Mouse (Mus musculus) thymus, postnatal 10 days (tissue): Measurements from ENCODE around the gene Grk3.

ENCODE experiments used
- DNase-seq, 2 experiments: peaks; one replicate each; pipeline ENCODE4 v3.0.0; 2021; ENCODE audit warnings: low spot score in 2 of 2

Gene Grk3

GRCm38 (mm10) chr5:113009183-113009820, 6.3 kb downstream of the Grk3 start:
- no peak for DNase-seq

DNA sequence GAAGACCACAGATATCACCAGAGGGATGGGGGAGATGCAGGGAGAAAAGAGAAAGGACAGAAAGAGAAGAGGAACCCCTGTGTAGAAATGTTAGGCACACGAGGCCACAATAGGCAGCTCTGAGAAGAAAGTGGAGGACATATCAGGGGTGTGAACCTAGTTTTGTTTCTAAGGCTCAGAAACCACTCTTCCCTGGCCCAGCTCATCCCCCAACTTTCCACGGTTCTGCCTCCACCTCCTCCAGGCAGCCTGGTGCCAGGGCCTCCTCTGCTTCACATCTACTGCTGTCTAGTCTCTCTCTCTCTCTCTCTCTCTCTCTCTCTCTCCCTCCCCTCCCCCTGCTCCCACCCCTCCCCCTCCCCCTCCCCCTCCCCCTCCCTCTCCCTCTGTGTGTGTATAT, 7.1 kb downstream of the Grk3 start:
- DNase-seq, result no peak

DNA sequence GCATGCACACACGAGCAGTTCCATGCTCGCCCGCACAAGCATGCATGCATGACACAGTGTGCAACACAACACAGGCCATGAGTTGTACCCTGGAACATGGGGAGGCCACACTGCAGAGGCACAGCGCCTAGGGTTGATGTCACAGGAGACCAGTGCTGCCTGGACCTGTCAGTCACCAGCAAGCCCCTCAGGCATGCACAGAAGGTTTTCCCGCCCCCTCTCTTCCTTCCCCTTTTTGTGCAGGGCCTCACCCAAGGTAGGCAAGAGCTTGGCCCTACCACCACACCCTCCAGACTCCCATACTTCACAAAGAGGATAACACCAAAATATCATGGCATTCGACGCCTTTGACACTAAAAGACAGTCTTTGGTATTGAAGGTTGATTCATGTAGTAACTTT, 8.6 kb downstream of the Grk3 start:
- DNase-seq, result no peak

- no peak for DNase-seq
Measured at GRCm38 (mm10) chr5:113005941-113006391, 9.6 kb downstream of the Grk3 start.

GRCm38 (mm10) chr5:113002821-113003380, 12.7 kb downstream of the Grk3 start:
- DNase-seq, result no peak

DNA sequence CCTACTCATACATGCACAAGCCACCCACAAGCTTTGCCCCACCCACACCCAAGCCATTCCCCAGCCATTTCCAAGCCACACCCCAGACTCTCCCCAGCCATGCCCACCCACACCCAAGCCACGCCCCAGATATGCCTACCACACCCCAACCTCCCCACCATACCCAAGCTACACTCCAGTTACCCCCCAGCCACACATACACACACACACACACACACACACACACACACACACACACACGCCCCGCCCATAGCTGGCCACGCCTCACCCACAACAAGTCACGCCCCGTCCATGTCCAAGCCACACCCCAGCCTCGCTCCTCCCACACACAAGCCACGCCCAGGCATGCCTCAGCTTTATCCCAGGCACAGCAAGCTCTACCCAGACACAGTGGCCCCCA, 16.4 kb downstream of the Grk3 start:
- no peak for DNase-seq

GRCm38 (mm10) chr5:112997516-112998186, 17.9 kb downstream of the Grk3 start:
- DNase-seq, result no peak

GRCm38 (mm10) chr5:112991245-112991644, 24.3 kb downstream of the Grk3 start:
- no peak for DNase-seq

DNA sequence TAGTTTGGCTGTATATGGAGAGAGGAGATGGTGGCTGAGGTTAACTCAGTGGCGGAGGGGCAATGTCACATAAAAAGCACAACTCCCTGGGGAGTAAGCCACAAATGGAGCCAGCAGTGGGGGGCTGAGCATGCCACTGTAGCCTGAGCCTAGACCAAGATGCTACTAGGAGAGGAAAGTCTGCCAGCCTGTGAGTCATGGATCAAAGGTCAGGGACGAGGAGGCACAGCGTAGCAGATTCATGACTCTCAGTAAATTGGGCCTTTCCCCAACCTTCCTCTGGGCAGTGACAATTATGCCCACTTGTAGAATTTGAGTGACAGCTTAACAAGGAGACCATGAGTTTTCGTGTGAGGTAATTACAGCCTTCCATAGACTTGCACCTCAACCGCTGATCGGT, 33.7 kb downstream of the Grk3 start:
- no peak for DNase-seq

GRCm38 (mm10) chr5:112979710-112980109, 35.9 kb downstream of the Grk3 start:
- DNase-seq, result no peak

- DNase-seq, result no peak
Measured at GRCm38 (mm10) chr5:112979195-112979594, 36.4 kb downstream of the Grk3 start.

- DNase-seq, result no peak
Measured at GRCm38 (mm10) chr5:112977089-112977488, 38.5 kb downstream of the Grk3 start.

GRCm38 (mm10) chr5:112973596-112973995, 42.0 kb downstream of the Grk3 start:
- DNase-seq, result no peak

GRCm38 (mm10) chr5:112972297-112972696, 43.3 kb downstream of the Grk3 start:
- DNase-seq, result no peak

DNA sequence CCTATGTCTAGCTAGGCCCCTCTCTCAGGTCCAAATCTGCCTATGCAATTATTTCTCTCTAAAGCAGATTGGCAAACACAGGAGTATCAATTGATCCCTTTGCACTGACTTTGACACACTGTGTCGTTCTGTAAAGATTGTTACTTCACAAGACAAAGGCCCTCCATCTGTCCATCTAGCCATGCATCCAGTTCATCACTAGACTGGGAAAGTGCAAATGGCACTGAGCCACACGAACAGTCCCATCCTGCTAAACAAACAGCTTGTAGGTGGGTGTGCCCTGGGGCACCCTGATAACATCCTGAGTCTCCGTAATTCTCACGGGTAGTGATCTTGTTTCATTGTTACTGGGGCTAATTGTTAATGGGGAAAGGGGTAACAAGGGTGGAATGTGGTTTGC, 52.1 kb downstream of the Grk3 start:
- DNase-seq, result no peak

DNA sequence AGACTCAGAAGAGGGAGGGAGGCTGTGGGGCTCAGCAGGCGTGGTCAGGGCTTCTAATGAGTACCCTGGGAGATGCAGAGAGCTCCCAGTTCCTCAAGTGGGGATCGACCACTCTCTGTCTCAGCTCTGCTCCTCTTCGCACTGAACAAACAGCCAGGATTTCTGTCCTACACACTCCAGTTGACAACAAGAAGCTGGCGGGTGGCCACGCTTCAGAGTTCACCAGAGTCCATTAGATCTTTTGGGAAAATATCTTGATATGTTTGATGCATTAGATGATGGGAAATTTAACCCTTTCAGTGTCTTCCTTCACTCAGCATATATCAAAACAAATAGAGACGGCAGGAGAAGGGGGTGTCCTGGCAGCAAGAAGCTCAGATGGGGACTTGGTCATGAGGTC, 53.4 kb downstream of the Grk3 start:
- no peak for DNase-seq

GRCm38 (mm10) chr5:112960911-112961310, 54.7 kb downstream of the Grk3 start:
- no peak for DNase-seq

GRCm38 (mm10) chr5:112958293-112958692, 57.3 kb downstream of the Grk3 start:
- DNase-seq, result no peak

- DNase-seq, result no peak
Measured at GRCm38 (mm10) chr5:112956841-112957240, 58.8 kb downstream of the Grk3 start.

GRCm38 (mm10) chr5:112956368-112956767, 59.2 kb downstream of the Grk3 start:
- DNase-seq, result no peak

- DNase-seq, result no peak
Measured at GRCm38 (mm10) chr5:112950847-112951246, 64.7 kb downstream of the Grk3 start.

- DNase-seq, result no peak
Measured at GRCm38 (mm10) chr5:112945925-112946324, 69.7 kb downstream of the Grk3 start.

DNA sequence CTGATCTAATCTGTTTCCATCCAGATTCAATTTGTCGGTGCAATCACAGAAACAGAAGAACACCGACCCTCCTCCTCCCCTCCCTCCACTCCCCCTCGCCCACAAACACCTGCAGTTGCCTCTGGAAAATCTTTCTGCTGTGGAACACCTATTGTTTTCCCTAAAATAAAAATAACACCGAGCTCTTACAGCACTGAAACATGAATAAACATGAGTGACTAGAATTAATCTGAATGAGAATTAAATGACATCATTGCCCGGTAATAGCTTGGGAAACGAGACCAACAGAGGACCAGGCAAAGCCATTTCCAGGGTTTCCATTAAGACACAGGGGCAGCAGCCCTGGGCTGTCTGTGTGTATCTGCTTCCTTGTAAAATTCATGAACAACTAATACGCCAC, 73.3 kb downstream of the Grk3 start:
- no peak for DNase-seq
